Mouse (Mus musculus): ENCODE measurements around the gene Etl4.
A peak's percentile ranks its signal among the peaks of the same experiment; 100 is the strongest.
"Not testable (repeated sequence)": the region's sequence is repeated elsewhere in the genome, so short reads cannot be mapped to it uniquely, and the experiment has no call there.

Etl4 gene

GRCm38 (mm10) chr2:20167566-20167965 lies 258.0 kb downstream of the Etl4 start:
- no peak for ATAC-seq (ENCODE audit: low TSS enrichment)

- ATAC-seq (ENCODE audit: low TSS enrichment): peak; percentile 48; the same call in 1 of the 2 replicates
These were observed 258.6 kb downstream of the Etl4 start for GRCm38 (mm10) chr2:20168156-20168555.

DNA sequence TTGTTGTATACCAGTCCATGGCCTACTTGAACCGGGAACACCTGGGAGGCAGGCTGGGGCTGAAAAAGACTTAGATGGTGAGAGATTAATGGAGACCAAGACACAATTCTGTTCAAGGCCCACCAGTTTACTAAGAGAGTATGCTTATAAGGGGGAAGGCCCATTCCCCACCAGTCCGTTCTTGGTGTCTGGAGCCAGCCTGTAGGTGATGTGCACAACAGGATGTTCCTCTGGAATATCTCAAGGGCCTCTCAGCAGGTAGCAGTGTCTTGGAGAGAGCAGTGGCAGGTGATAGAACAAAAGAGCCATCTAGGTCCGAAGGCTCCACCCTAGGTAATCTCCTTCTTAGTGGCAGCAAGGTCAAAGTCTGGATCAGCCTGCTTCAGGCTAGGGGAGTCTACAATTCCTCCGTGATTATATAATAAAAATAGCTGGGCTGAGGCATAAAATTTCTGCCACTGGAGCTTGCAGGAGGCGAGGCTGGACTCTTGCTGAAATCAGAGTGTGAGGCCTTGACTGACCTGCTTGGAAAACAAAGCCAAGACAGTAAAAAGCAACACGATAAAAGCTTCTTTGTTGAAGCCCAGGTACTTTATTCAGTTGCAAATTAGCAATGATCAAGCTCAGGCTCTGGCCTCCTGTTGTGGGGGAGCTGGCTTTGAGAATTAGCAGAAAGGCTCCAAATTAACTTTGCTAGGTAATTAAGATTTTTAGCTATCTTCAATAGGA lies 267.0 kb downstream of the Etl4 start:
- not testable (repeated sequence) for ATAC-seq (ENCODE audit: low TSS enrichment)

DNA sequence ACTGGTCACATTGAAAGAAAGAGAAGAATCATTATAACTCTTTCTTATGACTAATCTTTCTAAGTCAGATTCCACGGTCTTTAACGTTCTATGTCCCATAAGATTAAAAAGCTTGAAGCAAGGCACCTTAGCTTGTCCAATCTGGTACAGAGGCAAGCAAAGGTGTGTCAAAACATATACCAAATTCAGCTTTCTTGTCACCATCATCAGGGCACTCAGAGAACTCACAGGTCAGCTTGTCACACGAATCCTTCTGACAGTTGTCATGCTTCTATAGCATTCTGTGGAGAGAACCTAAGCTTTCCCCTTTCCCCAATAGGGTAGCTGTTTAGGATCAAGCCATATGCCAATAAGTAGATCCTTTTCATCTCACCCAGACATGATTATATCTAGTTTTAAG lies 267.7 kb downstream of the Etl4 start:
- not testable (repeated sequence) for ATAC-seq (ENCODE audit: low TSS enrichment)

DNA sequence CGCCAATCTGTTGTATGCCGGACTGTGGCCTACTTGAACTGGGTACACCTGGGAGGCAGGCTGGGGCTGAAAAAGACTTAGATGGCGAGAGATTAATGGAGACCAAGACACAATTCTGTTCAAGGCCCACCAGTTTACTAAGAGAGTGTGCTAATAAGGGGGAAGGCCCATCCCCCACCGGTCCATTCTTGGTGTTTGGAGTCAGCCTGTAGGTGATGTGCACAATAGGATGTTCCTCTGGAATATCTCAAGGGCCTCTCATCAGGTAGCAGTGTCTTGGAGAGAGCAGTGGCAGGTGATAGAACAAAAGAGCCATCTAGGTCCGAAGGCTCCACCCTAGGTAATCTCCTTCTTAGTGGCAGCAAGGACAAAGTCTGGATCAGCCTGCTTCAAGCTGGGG lies 271.0 kb downstream of the Etl4 start:
- ATAC-seq (ENCODE audit: low TSS enrichment): not testable (repeated sequence)

- ATAC-seq (ENCODE audit: low TSS enrichment): peak; percentile 57
These were observed 277.6 kb downstream of the Etl4 start for GRCm38 (mm10) chr2:20187223-20187622.

DNA sequence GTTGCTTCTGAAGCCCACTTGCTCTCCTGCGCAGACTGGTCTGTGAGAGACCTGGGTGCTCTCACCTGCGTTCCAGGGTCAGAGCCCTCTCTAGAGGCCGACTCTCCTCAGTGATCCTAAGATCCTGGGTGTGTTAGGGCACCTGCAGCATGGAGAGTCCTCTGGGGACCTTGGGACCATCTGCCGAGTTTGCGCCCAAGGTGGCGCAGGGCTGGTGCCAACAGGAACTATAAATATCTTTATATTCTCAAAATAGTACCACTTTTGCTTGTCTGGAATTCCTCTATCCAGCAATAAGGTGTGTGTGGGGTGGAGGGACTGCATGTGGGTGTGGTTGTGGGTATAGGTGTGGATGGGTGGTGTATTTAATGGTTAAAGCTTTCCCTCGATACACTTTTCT lies 293.4 kb downstream of the Etl4 start:
- no peak for ATAC-seq (ENCODE audit: low TSS enrichment)

DNA sequence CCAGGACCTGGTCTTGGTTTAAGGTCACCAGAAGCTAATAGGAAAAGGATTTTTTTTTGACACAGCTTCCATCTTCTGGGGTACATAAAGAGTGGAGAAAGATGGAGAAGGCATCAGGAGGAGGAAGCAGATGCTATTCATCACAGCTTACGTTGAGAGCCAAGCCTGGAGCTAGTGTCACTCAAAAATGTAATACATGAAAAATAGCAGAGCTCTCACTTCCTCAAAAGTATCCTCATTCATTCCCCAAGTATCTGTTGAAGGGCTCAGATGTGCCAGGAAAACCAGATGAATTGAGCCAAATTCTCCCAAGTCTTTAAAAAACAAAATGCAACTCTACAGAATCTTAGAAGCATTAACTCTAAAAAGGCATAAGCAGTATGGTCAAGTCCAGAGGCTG lies 297.1 kb downstream of the Etl4 start:
- peak; percentile 73; the same call in 1 of the 2 replicates for ATAC-seq (ENCODE audit: low TSS enrichment)

DNA sequence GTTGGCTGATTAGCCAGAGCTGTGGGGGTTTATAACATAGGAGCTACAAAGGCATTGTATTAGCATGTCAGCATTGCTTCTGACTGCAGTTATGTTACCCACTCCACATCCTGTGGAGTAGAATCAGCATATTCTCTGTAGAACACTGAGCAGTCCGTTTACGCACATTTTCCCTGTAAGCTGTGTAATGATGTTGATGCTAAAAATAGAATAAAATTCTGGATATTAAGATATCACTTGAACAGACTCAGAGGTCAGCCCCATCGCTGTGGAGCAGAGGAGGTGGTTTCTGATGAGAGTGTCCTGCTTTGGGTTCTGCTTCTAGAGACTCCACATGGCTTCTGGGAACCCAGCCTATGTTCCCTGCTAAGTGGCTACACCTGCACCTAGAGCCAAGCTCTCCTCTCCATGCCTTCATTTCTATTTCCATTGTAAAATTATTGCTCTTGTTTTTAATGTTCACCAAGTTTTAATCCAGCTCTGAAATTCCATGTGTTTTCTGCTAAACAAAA lies 299.2 kb downstream of the Etl4 start:
- ATAC-seq (ENCODE audit: low TSS enrichment): no peak

DNA sequence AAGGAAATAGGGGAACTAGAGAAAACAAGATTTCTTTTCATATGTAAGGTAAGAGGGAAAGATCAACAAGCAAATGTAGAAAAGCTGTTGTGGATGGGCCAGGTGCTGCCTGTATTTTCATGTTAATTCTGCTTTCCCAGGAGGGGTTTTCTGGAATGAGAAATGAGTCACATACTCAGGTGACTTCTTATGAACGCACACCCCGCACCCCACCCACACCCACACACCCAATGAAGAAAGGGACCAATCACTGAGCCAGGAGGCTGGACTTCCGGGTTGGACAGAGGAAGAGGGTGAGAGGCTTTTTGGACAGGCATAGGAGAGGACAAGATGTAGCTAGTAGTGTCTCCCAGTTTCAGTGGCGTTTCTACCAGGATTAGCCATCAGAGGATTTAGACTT lies 299.8 kb downstream of the Etl4 start:
- ATAC-seq (ENCODE audit: low TSS enrichment): no peak

- ATAC-seq (ENCODE audit: low TSS enrichment): peak; percentile 76
These were observed 306.7 kb downstream of the Etl4 start for GRCm38 (mm10) chr2:20216275-20216674.

DNA sequence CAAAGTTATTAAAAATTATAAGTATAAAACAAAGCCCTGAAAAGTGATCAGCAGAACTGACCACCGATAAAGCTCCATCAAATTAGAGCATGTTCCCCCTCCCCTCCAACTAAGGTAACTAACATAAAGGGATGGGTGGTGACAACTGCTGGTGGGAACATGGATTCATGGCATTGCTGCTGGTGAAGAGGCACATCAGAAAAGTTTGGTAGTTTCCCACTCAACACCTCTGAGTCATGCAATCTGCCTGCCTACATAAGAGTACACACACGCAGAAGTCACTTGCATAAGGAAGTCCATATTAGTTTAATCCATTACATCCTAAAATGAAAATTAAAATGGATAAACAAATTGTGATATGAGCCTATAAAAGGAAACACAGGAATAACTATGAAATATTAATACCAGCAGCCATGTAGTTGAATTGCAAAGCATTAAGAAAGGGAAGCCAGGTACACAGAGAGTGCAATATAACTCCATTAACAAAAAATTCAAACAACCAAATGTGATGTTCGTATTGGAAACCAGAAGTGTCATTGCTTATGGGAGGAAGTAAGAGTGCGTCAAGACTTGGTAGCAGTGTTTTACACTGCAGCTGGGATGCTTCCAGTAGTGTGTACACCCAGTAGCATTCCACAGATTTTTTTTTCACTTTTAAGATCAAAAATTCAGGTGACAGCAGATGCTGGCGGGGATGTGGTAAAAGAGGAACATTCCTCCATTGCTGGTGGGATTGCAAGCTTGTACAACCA lies 307.3 kb downstream of the Etl4 start:
- ATAC-seq (ENCODE audit: low TSS enrichment): peak; percentile 98

- ATAC-seq (ENCODE audit: low TSS enrichment): no peak
These were observed 321.8 kb downstream of the Etl4 start for GRCm38 (mm10) chr2:20231371-20231770.

GRCm38 (mm10) chr2:20248043-20248664 lies 338.6 kb downstream of the Etl4 start:
- 0 out of 2 replicates have a peak, but pooled peaks have one; percentile 18 for ATAC-seq (ENCODE audit: low TSS enrichment)

GRCm38 (mm10) chr2:20249403-20249802 lies 339.8 kb downstream of the Etl4 start:
- peak; percentile 99 for ATAC-seq (ENCODE audit: low TSS enrichment)

- 0 out of 2 replicates have a peak, but pooled peaks have one; percentile 55 for ATAC-seq (ENCODE audit: low TSS enrichment)
These were observed 366.5 kb downstream of the Etl4 start for GRCm38 (mm10) chr2:20276124-20276523.

GRCm38 (mm10) chr2:20281903-20282302 lies 372.3 kb downstream of the Etl4 start:
- peak; percentile 92 for ATAC-seq (ENCODE audit: low TSS enrichment)

GRCm38 (mm10) chr2:20284425-20284824 lies 374.8 kb downstream of the Etl4 start:
- ATAC-seq (ENCODE audit: low TSS enrichment): peak; percentile 51; the same call in 1 of the 2 replicates

GRCm38 (mm10) chr2:20290982-20291740 lies 381.6 kb downstream of the Etl4 start:
- ATAC-seq (ENCODE audit: low TSS enrichment): no peak

GRCm38 (mm10) chr2:20291741-20292110 lies 382.1 kb downstream of the Etl4 start:
- ATAC-seq (ENCODE audit: low TSS enrichment): no peak

- ATAC-seq (ENCODE audit: low TSS enrichment): peak; percentile 97
These were observed 383.8 kb downstream of the Etl4 start for GRCm38 (mm10) chr2:20293336-20293735.

- ATAC-seq (ENCODE audit: low TSS enrichment): no peak
These were observed 385.0 kb downstream of the Etl4 start for GRCm38 (mm10) chr2:20294596-20294995.

Data from frontal cortex, adult (tissue).